Mouse (Mus musculus) thymus, adult 2 months (tissue): Measurements from ENCODE around the gene Trim28. TPM values are rescaled to one million over a fixed set of nuclear protein-coding genes. Genes with fewer than 3 reads are reported as not detected.

Experiments used
- DNase-seq: peaks from one replicate; pipeline ENCODE4 v3.0.0; 2021
- H3K27ac ChIP-seq: fragments of 200-500 bp; 2 replicates; pipeline ENCODE4 v1.5.1; 2012; ENCODE audit warnings: low read length, control low read depth; ENCODE audit not compliant: control insufficient read depth, insufficient read depth
- H3K27me3 ChIP-seq: fragments of 200-500 bp; 2 replicates; pipeline ENCODE4 v1.6.1; 2012; ENCODE audit warnings: mild to moderate bottlenecking, low read length, moderate library complexity, mixed read lengths; ENCODE audit not compliant: control insufficient read depth, insufficient read depth
- H3K36me3 ChIP-seq: fragments of 200-500 bp; 2 replicates; pipeline ENCODE4 v1.6.1; 2012; ENCODE audit warnings: mild to moderate bottlenecking, low read length, moderate library complexity; ENCODE audit not compliant: control insufficient read depth, insufficient read depth
- H3K4me1 ChIP-seq: fragments of 200-500 bp; replicated peaks from 2 replicates; pipeline ENCODE4 v1.6.1; 2012; ENCODE audit warnings: low read length; ENCODE audit not compliant: control insufficient read depth, insufficient read depth
- H3K4me3 ChIP-seq: fragments of 200-500 bp; 2 replicates; pipeline ENCODE4 v1.5.1; 2012; ENCODE audit warnings: mild to moderate bottlenecking, low read length, control low read depth, moderate library complexity; ENCODE audit not compliant: control insufficient read depth, insufficient read depth
- CTCF ChIP-seq: fragments of 200-500 bp; IDR thresholded peaks from 2 replicates; pipeline ENCODE4 v1.5.1; 2012; ENCODE audit warnings: mild to moderate bottlenecking, control low read depth, low read length, moderate library complexity, borderline replicate concordance; ENCODE audit not compliant: control insufficient read depth, poor library complexity, insufficient read depth; ENCODE audit errors: extremely low read depth
- POLR2A ChIP-seq: fragments of 200-500 bp; IDR thresholded peaks from 2 replicates; pipeline ENCODE4 v1.6.1; 2012; ENCODE audit warnings: mild to moderate bottlenecking, low read length, control low read depth, moderate library complexity; ENCODE audit not compliant: control insufficient read depth, poor library complexity, insufficient read depth; ENCODE audit errors: extremely low read depth
- WGBS: fragments of 180-500 bp; shearing (Covaris S2); methylation state at CpG from one replicate; pipeline ENCODE4 v1.1.7; 2018; 5-methylcytosine and 5-hydroxymethylcytosine counted together
- polyA plus RNA-seq: library from polyadenylated mRNA; depleted of rRNA; stranded (reverse); fragments of >200 nt; gene quantifications from 2 replicates; pipeline ENCODE4 v1.2.3, GENCODE M21; 2012

The Trim28 gene
- polyA plus RNA-seq, 1 experiment = 905 TPM

DNA sequence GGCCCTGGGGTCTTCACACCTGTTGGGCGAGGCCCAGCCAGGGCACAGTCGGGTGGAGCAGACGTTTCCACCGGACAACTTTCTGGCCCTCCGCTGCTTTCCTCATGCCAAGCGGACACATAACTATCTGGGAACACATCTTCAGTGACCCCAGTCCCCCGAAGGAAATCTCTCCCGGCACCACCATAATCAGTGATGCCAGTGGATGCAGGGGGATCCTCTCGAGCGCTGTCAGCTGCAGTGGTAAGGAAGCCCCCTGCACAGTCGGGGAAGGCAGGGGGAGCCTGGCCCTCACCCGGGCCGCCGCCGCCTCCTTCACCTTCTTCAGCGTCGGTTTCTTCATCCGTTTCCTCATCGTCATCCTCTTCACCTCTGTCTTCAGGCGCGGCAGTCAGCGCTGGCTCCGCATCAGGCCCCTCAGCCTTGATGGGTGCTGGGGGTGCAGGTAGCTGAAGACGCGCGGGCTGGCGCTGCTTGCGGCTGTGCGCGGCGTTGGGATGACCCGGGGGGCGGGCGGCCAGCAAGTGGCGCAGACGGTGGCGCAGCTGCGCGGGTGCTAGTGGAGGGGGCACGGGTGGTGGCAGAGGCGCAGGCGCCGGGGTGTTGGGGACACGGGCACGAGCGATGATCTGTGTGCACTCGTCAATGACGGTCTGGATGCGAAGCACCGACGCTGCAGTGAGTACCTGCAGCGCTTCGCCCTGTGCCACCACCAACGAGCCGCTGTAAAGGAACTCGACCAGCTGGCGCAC, 8.6 kb downstream of the Trim28 start:
- Histone ChIP-seq H3K4me1 (peaks cover 11% of the 10 kb centered on the region), H3K27ac (no peak overlapping the region), H3K27me3 (no peaks in the 10 kb centered on the region), H3K36me3 (peaks cover 10% of the 10 kb centered on the region), H3K4me3 (no peak overlapping the region)
- TF ChIP-seq CTCF (no peak), POLR2A (no peak)
- WGBS = 95% methylated on average over 57 of the region's 57 CpGs
- DNase-seq = no peak

DNA sequence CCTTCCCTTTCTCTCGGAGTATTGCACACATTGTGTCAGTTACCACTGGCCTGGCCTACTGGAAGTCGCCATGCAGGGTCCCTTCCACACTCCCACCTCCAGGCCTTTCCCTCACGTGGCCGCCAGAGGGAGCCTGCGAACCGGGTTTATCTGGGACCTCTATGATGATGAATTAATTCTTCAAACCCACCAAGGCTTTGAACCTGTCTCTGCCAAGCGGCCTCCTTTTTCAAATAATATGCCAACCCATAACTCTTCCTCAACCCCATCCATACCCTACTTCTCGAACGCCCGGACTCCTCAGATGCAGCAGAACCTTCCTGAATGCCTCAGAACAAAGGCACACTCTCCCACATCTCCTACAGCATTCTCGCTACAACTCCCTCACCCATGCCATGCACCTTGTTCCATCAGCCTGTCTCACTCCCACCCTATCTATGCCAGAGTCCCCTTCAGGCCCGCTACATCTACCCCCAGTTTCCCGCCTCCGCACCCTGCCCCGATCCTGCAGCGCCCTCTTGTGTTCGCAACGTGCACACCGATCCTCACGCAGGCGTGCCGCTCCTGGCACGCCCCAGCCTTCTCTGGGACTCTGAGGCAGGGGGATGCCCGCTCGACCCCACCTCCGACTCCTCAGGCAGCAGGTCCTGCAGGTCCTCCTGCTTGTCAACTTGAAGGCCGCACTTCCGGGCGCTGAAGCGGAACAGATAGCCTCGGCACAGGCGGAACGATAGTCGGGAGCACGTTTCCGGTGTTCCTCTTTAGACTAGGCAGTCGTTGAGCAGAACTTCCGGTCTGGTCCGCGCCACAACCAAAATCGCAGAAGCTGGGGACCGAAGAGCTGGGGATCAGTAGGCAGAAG, 10.5 kb downstream of the Trim28 start:
- Histone ChIP-seq H3K36me3 (peaks cover 10% of the 10 kb centered on the region), H3K27ac (peak overlapping the region; percentile 73), H3K4me3 (peak overlapping the region; percentile 81), H3K4me1 (peaks cover 11% of the 10 kb centered on the region), H3K27me3 (no peaks in the 10 kb centered on the region)
- WGBS = under 1% methylated on average over 42 of the region's 42 CpGs
- TF ChIP-seq CTCF (peak; percentile 100), POLR2A (peak; percentile 38; the same call in 1 of the 2 replicates)
- DNase-seq = peak; percentile 89

DNA sequence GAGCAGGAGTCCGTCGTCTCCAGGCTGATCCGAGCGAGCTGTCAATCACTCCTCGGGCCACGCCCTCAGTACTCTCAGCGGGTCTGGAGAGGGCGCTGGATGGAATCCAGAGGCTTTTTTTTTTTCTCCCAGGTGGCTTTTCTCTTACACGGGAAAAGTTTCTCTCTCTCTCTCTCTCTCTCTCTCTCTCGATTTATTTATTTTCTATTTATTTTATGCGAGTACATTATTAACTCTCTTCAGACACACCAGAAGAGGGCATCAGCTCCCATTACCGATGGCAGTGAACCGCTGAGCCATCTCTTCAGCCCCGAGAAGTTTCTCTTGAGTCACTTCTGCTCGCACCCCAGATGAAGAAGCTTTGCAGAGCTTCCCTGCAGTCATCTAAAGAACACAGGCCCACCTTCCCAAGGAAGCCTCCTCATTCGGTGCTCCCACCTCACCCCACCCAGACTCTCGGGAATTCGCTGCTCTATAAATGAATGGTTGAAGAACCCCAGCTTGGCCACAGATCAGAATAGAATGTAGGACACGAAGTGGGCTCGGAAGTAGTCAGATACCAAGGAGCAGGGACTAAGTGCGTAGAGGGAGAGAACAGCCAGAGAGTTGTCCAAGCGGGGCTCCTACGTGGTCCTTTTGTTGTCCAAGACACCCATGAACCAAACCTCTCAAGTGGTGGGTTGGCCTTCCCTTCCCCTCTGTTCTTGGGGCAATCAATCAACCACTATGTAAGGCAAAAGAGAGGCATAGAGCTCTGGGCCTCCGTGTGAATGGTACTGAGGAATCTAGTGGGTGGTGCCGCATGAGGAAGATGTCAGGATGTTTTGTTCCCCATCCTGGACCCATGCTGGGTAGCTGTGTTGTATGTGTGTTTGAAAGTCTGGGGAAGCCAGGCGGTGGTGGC, 11.3 kb downstream of the Trim28 start, which contains the start of gene Zbtb45:
Gene Zbtb45 (minus strand): TSS at position 30 of the 904 bp plus-strand sequence.
- Histone ChIP-seq H3K27me3 (no peaks in the 10 kb centered on the region), H3K27ac (peak within 1 kb of the TSS; percentile 73), H3K4me1 (peaks cover 11% of the 10 kb centered on the region), H3K4me3 (peak within 1 kb of the TSS; percentile 81), H3K36me3 (peaks cover 10% of the 10 kb centered on the region)
- TF ChIP-seq CTCF = no peak
- TF ChIP-seq POLR2A = no peak
- DNase-seq = no peak
- WGBS = 20% methylated on average over 26 of the region's 26 CpGs

DNA sequence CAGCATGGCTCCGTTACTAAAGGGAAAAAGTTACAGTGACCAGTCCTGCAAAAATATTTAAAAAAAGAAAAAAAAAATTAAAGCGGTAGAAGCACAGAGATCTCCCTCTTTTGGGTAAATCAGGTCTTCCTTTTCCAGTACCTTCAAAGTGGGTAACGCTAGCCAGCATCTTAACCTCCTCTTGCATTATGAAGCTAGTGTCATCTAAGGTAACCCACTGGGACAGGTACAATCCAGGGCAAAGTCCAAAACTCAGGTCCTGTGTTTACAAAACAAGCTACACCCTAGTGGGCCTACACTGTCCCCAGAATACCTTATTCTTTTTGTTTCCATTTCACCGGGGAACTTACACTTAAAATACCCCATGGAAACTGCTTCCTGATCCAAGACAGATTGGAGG, 14.8 kb downstream of the Trim28 start:
- H3K27ac ChIP-seq = no peak overlapping the region
- no peak for TF ChIP-seq POLR2A
- TF ChIP-seq CTCF = no peak
- no peaks in the 10 kb centered on the region for H3K27me3 ChIP-seq
- no peak overlapping the region for H3K4me3 ChIP-seq
- H3K4me1 ChIP-seq = peaks cover 10% of the 10 kb centered on the region
- WGBS = 91% methylated on average over 4 of the region's 4 CpGs
- H3K36me3 ChIP-seq = no peaks in the 10 kb centered on the region
- DNase-seq = no peak

DNA sequence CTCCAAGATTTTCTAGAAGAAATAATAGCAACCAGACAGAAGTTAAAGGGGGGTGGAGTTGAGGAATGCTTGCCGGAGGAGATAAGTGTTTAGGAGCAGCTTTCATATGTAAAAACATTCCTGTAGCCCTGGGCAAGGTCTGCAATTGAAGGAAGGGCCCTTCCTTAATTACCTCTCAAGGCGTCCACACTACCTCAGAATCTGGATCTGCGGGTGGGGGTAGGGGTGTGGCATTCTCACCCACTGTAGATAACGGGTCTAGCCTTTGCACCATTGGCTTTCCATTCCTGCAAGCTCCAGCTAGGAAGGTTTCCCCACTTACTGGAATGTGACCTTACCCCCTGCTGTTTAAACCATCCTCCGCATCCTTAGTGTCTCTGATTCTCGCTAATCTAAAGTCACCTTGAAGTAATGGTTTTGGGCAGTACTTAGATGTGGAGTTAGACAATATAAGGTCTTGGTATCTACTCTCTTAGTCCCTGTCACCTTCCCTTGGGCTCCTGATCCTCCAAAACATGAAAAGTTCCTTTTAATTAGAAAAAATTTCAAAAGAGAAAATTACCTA, 15.4 kb downstream of the Trim28 start:
- H3K4me3 ChIP-seq = no peak overlapping the region
- H3K27ac ChIP-seq = no peak overlapping the region
- no peaks in the 10 kb centered on the region for H3K27me3 ChIP-seq
- WGBS = 95% methylated on average over 6 of the region's 6 CpGs
- TF ChIP-seq POLR2A = no peak
- TF ChIP-seq CTCF = no peak
- DNase-seq = no peak
- H3K4me1 ChIP-seq = peaks cover 7% of the 10 kb centered on the region
- no peaks in the 10 kb centered on the region for H3K36me3 ChIP-seq

DNA sequence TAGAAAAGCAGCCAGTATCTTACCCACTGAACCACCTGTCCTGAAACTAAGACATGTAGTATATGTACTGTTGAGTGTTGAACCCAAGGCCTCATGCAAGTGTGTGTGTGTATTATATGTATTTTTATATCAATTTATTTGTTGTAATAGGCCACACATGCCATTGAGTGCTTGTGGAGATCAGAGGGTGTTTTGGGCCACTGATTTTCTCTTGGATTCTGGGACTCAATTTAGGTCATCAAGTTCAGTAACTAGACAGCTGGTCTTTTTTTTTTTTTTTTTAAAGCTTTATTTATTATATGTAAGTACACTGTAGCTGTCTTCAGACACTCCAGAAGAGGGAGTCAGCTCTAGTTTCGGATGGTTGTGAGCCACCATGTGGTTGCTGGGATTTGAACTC, 16.3 kb downstream of the Trim28 start:
- no peak for TF ChIP-seq CTCF
- TF ChIP-seq POLR2A = no peak
- H3K4me3 ChIP-seq = no peak overlapping the region
- H3K27me3 ChIP-seq = no peaks in the 10 kb centered on the region
- no peak overlapping the region for H3K27ac ChIP-seq
- no peak for DNase-seq
- no peaks in the 10 kb centered on the region for H3K36me3 ChIP-seq
- 90% methylated on average over 1 of the region's 1 CpGs for WGBS
- H3K4me1 ChIP-seq = peaks cover 6% of the 10 kb centered on the region
